ENCODE assay signal across 9 mouse cellular contexts in genomic region chr11:59330560-59330959, GRCm38 (mm10). TPM values are rescaled to one million over a fixed set of nuclear protein-coding genes. Genes with fewer than 3 reads are reported as not detected.
DNase-seq lines count a peak whose midpoint lies in the region; ATAC-seq and TF ChIP-seq lines count a peak whose summit lies in the region.
"Had no signal": no experiment of that assay in that cellular context is flagged by ENCODE, and none has a peak within 500 bp of the region (broad histone marks: within the 10 kb centered on the region; RNA-seq: fewer than 3 reads in every experiment).

No protein-coding gene starts in this region.

- H3K27me3 ChIP-seq in kidney, postnatal 0 days (ENCODE audit: insufficient read depth, low read length) = no peaks in the 10 kb centered on the region
- no peaks in the 10 kb centered on the region for H3K27me3 ChIP-seq in lung, embryonic 16.5 days (ENCODE audit: control insufficient read depth, insufficient read depth, low read depth, low read length)

- no peak for DNase-seq in frontal cortex, postnatal 14 days (ENCODE audit: low spot score in 2 of 2)
- peak; percentile 75 for DNase-seq in NIH3T3 (ENCODE audit: low read depth)
- DNase-seq in cerebellum, postnatal 14 days = peak; percentile 69 to 84
- DNase-seq in gastrocnemius, postnatal 14 days = peak; percentile 79
- peak; percentile 75 for DNase-seq in kidney, postnatal 0 days (ENCODE audit: low spot score)
- DNase-seq in spleen, adult 12 weeks (ENCODE audit: low spot score) = peak; percentile 44

- WGBS in kidney, postnatal 0 days = 48% methylated on average over 5 of the region's 5 CpGs
- WGBS in lung, embryonic 16.5 days = 36% methylated on average over 5 of the region's 5 CpGs

- 0 out of 2 replicates have a peak, but pooled peaks have one; percentile 36 for ATAC-seq in frontal cortex, adult (ENCODE audit: low TSS enrichment)
- ATAC-seq in kidney, postnatal 0 days (replicated peaks; ENCODE audit: low FRiP score, low read depth) = peak; percentile 35
- peak; percentile 51; the same call in 1 of the 2 replicates for ATAC-seq in lung, embryonic 16.5 days (ENCODE audit: low read depth)

- intact Hi-C loops in gastrocnemius, postnatal 14 days (cut with DNase I; ENCODE audit: low total_unique reads) = no loop called here

- no peak overlapping the region for H3K9ac ChIP-seq in kidney, postnatal 0 days (ENCODE audit: low read depth, low read length)
- no peak overlapping the region for H3K9ac ChIP-seq in lung, embryonic 16.5 days (ENCODE audit: low read length)

- no peaks in the 10 kb centered on the region for H3K36me3 ChIP-seq in kidney, postnatal 0 days (ENCODE audit: insufficient read depth, low read length)
- H3K36me3 ChIP-seq in lung, embryonic 16.5 days (ENCODE audit: control insufficient read depth, insufficient read depth, low read length) = no peaks in the 10 kb centered on the region

- H3K9me3 ChIP-seq in kidney, postnatal 0 days (replicated peaks; ENCODE audit: low read length) = no peaks in the 10 kb centered on the region
- H3K9me3 ChIP-seq in lung, embryonic 16.5 days (ENCODE audit: control insufficient read depth, low read length) = no peaks in the 10 kb centered on the region

- peak; percentile 86 for TF ChIP-seq CTCF in kidney, postnatal 0 days (IDR thresholded peaks at IDR 0.05; ENCODE audit: low read depth)

- no peak overlapping the region for H3K4me3 ChIP-seq in kidney, postnatal 0 days (replicated peaks; ENCODE audit: low read depth, low read length)
- no peak overlapping the region for H3K4me3 ChIP-seq in lung, embryonic 16.5 days (ENCODE audit: low read length)

- H3K27ac ChIP-seq in kidney, postnatal 0 days = no peak overlapping the region
- no peak overlapping the region for H3K27ac ChIP-seq in lung, embryonic 16.5 days (ENCODE audit: low read length)

- no peak overlapping the region for H3K4me2 ChIP-seq in kidney, postnatal 0 days (ENCODE audit: low read length)
- no peak overlapping the region for H3K4me2 ChIP-seq in lung, embryonic 16.5 days (ENCODE audit: low read depth, low read length)

- H3K4me1 ChIP-seq in kidney, postnatal 0 days (replicated peaks; ENCODE audit: insufficient read depth, low read length) = no peaks in the 10 kb centered on the region
- peaks cover 2% of the 10 kb centered on the region; the same call in 1 of the 2 replicates for H3K4me1 ChIP-seq in lung, embryonic 16.5 days (replicated peaks; ENCODE audit: control insufficient read depth, insufficient read depth, low read length)

RNA-seq across cellular contexts. Expression of gene Wnt9a, which starts 23.8 kb away (rescaled TPM):
- total RNA-seq in gastrocnemius, postnatal 14 days (2021) = 1 to 10 TPM; 8.8 to 9.8 TPM
- polyA plus RNA-seq in kidney, postnatal 0 days (2015; fragmentation: Nextera tagmentation; extraction: Ambion mirVana) = 1.0 and 1.1 TPM in 2 replicates
- 3.9 and 4.1 TPM in 2 replicates for polyA plus RNA-seq in lung, embryonic 16.5 days (2015; fragmentation: Nextera tagmentation; extraction: Ambion mirVana)

RNA-seq across cellular contexts. Expression of gene Wnt3a, which starts 40.0 kb away (rescaled TPM):
- total RNA-seq in gastrocnemius, postnatal 14 days (2021) = not detected
- polyA plus RNA-seq in kidney, postnatal 0 days (2015; fragmentation: Nextera tagmentation; extraction: Ambion mirVana) = not detected in 2 replicates
- polyA plus RNA-seq in lung, embryonic 16.5 days (2015; fragmentation: Nextera tagmentation; extraction: Ambion mirVana) = 0.48 and 0.55 TPM in 2 replicates
- total RNA-seq: left cerebral cortex, postnatal 10 days had no signal

RNA-seq across cellular contexts. Expression of gene Prss38, which starts 44.9 kb away (rescaled TPM):
- total RNA-seq in gastrocnemius, postnatal 14 days (2021) = under 1 TPM in 1 of 2 experiments, not detected in 1; 0.23 TPM
- not detected in 2 replicates for polyA plus RNA-seq in kidney, postnatal 0 days (2015; fragmentation: Nextera tagmentation; extraction: Ambion mirVana)
- polyA plus RNA-seq in lung, embryonic 16.5 days (2015; fragmentation: Nextera tagmentation; extraction: Ambion mirVana) = not detected in 2 replicates
- total RNA-seq: left cerebral cortex, postnatal 10 days had no signal

Comparison
In these comparisons a context has a peak if more than half of its experiments do, and no peak if none do; other contexts are left out.
1. DNase-seq: peak in NIH3T3 (single experiment), cerebellum, postnatal 14 days (2 of 2), gastrocnemius, postnatal 14 days (single experiment), kidney, postnatal 0 days (single experiment) and spleen, adult 12 weeks (single experiment); none in frontal cortex, postnatal 14 days (0 of 2).
2. Peak in every context shown above with its lines, with median percentiles within 50 percentile points of each other: ATAC-seq.